Mouse (Mus musculus) liver (tissue): ENCODE measurements around the gene Tcea2.

Experiments used
- DNase-seq: peaks from one replicate; pipeline ENCODE4 v3.0.0-alpha.2; 2020; ENCODE audit warnings: mixed read lengths

Gene Tcea2

DNA sequence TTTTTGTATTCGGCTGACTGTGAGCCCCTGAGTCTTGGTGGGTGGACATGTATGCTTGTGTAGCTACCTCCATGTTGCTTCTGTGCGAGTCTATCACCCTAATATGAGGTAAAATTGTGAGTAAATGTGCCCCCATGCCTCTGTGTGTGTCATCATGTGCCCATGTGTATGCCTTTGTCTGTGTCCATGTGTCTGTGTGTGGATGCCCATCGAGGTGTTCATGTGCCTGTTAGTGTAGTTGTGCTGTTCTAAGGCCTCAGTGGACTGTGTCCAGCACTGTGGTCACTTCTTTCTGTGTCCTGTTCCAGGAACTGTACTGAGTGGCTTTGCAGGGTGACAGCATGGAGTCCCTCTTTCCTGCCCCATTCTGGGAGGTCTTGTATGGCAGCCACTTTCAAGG, 35.3 kb downstream of the Tcea2 start:
- no peak for DNase-seq

- DNase-seq = no peak
Measured at GRCm38 (mm10) chr2:181716991-181717390, 36.9 kb downstream of the Tcea2 start.

DNA sequence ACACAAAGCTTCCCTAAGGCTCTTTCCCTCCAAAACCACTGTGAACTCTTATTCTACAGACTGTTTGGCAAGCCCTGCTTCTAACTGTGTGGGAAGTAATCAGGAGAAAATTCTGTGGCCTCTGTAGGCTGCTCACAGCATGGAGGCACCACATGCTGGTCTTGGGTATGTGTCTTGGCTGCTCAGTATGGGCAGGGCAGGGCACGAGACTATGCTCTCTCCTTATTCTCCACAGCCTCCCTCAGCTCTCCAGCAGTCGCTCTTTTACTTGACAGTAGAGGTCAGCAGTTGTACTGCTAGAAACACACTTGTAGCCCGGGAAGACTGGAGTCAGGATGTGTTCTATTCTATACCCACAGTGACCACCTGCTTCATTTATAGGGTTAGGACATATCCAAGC, 40.0 kb downstream of the Tcea2 start:
- no peak for DNase-seq

- DNase-seq = no peak
Measured at GRCm38 (mm10) chr2:181721200-181721599, 41.1 kb downstream of the Tcea2 start.

DNA sequence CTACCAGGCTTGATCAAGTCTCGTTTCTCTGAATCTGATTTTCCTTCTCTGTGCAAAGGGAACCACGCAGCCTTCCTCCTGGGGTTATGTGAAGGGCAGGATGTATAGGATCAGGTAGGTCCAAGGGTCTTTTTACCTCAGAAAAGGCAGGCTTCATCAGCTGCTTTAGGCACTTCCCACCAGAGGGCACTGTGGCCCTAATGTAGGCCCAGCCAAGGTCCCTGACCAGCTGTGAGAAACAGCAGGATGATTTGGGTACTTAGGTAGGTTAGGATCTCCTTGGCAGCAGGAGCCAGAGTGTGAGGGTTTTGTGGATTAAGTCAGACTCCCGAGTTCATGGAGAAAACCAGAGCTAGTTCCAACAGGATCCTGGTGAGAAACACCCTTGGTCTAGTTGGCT, 42.1 kb downstream of the Tcea2 start:
- peak; percentile 27 for DNase-seq

GRCm38 (mm10) chr2:181727659-181728262, 47.7 kb downstream of the Tcea2 start:
- no peak for DNase-seq

DNA sequence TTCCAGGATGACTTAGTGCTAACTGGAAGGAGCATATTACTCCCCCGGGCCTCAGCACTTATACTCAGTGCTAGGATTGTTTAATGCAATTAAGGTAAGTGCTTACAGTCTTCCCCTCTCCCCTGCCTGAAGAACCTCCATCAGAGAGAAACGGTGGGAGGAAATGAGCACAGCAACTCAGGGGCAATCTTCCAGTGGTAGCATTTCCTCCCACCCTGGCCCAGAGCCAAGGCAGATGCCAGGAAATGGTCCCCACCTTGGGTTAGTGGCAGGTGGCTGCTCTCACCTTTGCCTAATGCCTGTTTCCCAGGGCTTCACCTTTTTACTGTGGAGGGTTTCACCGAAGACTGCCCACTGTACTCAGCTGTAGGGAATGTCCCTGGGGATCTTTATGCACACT, 49.9 kb downstream of the Tcea2 start:
- DNase-seq = no peak
